In the genomic region with DNA sequence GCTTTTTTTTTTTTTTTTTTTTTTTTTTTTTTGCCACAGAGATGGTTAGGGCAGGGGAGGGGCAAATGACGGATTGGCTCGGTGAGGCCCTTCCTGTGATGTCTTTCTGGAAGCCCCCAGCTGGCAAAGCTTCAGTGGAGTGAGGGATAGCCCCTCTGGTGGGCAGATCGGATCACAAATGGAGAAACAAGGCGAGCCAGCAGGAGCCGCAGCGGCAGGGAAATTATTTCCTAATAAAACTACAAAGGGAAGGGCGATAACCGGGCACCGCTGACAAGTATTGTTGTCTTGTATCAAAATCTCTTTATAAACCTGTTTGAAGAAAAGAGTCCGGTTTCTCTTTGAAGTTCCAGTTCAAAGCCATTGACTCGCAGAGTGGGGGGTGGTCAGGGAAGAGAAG, we compare ENCODE assay signal across 11 mouse cellular contexts.
A peak's percentile ranks its signal among the peaks of the same experiment; 100 is the strongest.
DNase-seq lines count a peak whose midpoint lies in the region; ATAC-seq lines count a peak whose summit lies in the region.
"Had no signal": no experiment of that assay in that cellular context is flagged by ENCODE, and none has a peak within 500 bp of the region (broad histone marks: within the 10 kb centered on the region; RNA-seq: fewer than 3 reads in every experiment).

No protein-coding gene starts in this region.

- peak; percentile 49 for DNase-seq in embryo, embryonic 10 days (ENCODE audit: low spot score)
- no peak for DNase-seq in embryo, embryonic 9.5 days (ENCODE audit: extremely low spot score)
- DNase-seq in lung, postnatal 14 days = no peak
- DNase-seq in limb, embryonic 10.5 days (ENCODE audit: low spot score) = peak; percentile 56
- no peak for DNase-seq in retina, postnatal 1 day
- no peak for DNase-seq in frontal cortex, postnatal 14 days (ENCODE audit: low spot score in 2 of 2)
- DNase-seq: B cell, adult 2 months; liver, postnatal 0 days; right cerebral cortex, postnatal 4 days had no signal

- peak overlapping the region; percentile 4; the same call in 1 of the 2 replicates for H3K4me3 ChIP-seq in lung, embryonic 15.5 days
- peak overlapping the region; percentile 17 for H3K4me3 ChIP-seq in limb, embryonic 10.5 days
- H3K4me3 ChIP-seq in stomach, embryonic 15.5 days (replicated peaks) = no peak overlapping the region

- WGBS in lung, embryonic 15.5 days = 4% methylated on average over 11 of the region's 11 CpGs
- WGBS in limb, embryonic 10.5 days = 6% methylated on average over 11 of the region's 11 CpGs
- 29% methylated on average over 11 of the region's 11 CpGs for WGBS in stomach, embryonic 15.5 days

- no peaks in the 10 kb centered on the region for H3K27me3 ChIP-seq in lung, embryonic 15.5 days
- peaks cover 24% of the 10 kb centered on the region; the same call in 1 of the 2 replicates for H3K27me3 ChIP-seq in limb, embryonic 10.5 days (ENCODE audit: low read depth, poor library complexity, severe bottlenecking)
- no peaks in the 10 kb centered on the region for H3K27me3 ChIP-seq in stomach, embryonic 15.5 days (replicated peaks)

- H3K4me2 ChIP-seq in lung, embryonic 15.5 days = peak overlapping the region; percentile 42
- peak overlapping the region; percentile 29 for H3K4me2 ChIP-seq in stomach, embryonic 15.5 days

- ATAC-seq in lung, embryonic 15.5 days (ENCODE audit: borderline replicate concordance, extremely low read depth, low FRiP score, low TSS enrichment) = no peak
- ATAC-seq in stomach, embryonic 15.5 days (ENCODE audit: insufficient read depth, low FRiP score, low read depth) = no peak
- ATAC-seq: liver, postnatal 0 days had no signal

- no peak overlapping the region for H3K27ac ChIP-seq in lung, embryonic 15.5 days
- peak overlapping the region; percentile 65 for H3K27ac ChIP-seq in limb, embryonic 10.5 days
- no peak overlapping the region for H3K27ac ChIP-seq in stomach, embryonic 15.5 days

- H3K36me3 ChIP-seq in lung, embryonic 15.5 days = no peaks in the 10 kb centered on the region
- H3K36me3 ChIP-seq in limb, embryonic 10.5 days = no peaks in the 10 kb centered on the region
- no peaks in the 10 kb centered on the region for H3K36me3 ChIP-seq in stomach, embryonic 15.5 days

- peaks cover 23% of the 10 kb centered on the region; the same call in 1 of the 2 replicates for H3K4me1 ChIP-seq in lung, embryonic 15.5 days
- peaks cover 46% of the 10 kb centered on the region for H3K4me1 ChIP-seq in limb, embryonic 10.5 days
- peaks cover 4% of the 10 kb centered on the region; the same call in 1 of the 2 replicates for H3K4me1 ChIP-seq in stomach, embryonic 15.5 days

- H3K9me3 ChIP-seq in lung, embryonic 15.5 days = no peaks in the 10 kb centered on the region
- no peaks in the 10 kb centered on the region for H3K9me3 ChIP-seq in limb, embryonic 10.5 days (replicated peaks)
- H3K9me3 ChIP-seq in stomach, embryonic 15.5 days = no peaks in the 10 kb centered on the region

- H3K9ac ChIP-seq in lung, embryonic 15.5 days = no peak overlapping the region
- no peak overlapping the region for H3K9ac ChIP-seq in stomach, embryonic 15.5 days
- H3K9ac ChIP-seq: liver, postnatal 0 days had no signal

Comparison
In these comparisons a context has a peak if more than half of its experiments do, and no peak if none do; other contexts are left out.
1. DNase-seq: peak in embryo, embryonic 10 days (single experiment) and limb, embryonic 10.5 days (single experiment); none in embryo, embryonic 9.5 days (single experiment), lung, postnatal 14 days (single experiment), retina, postnatal 1 day (single experiment) and frontal cortex, postnatal 14 days (0 of 2).